Mouse (Mus musculus): ENCODE measurements around the gene Gm4871. TPM values are rescaled to one million over a fixed set of nuclear protein-coding genes. Genes with fewer than 3 reads are reported as not detected.
"Not testable (repeated sequence)": the region's sequence is repeated elsewhere in the genome, so short reads cannot be mapped to it uniquely, and the experiment has no call there.

The Gm4871 gene
- not detected in 2 replicates for polyA plus RNA-seq (2015; fragmentation: Nextera tagmentation; extraction: Ambion mirVana)

DNA sequence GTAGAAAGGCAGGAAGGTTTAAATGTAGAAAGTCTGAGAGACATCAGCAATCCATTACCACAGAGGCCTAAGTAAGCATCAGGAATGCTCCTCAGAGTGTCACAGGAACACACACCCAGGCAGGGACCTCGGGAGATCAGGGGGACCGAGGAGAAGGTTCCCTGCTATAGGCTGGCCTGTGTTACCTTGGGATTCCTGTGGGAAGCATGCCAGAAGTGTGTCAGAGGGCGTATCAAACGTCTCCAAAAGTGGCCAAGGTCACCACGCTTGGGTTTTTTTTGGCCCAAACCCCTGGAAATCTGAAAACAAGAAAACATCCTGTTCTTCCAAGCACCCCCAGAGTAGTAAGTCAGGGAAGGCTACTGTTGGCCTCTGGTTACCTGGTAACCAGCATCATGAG, at the start of gene Gm4871:
TSS of gene Gm4871 (minus strand) at position 364 of the 400 bp plus-strand sequence.
- H3K9ac ChIP-seq (replicated peaks); ATAC-seq; H3K4me2 ChIP-seq (ENCODE audit: low read depth, low read length); H3K27me3 ChIP-seq (ENCODE audit: insufficient read depth, low read length); H3K9me3 ChIP-seq (ENCODE audit: low read length); H3K4me1 ChIP-seq (ENCODE audit: insufficient read depth); H3K4me3 ChIP-seq (ENCODE audit: low read depth, low read length); H3K36me3 ChIP-seq (replicated peaks; ENCODE audit: insufficient read depth, low read length); H3K27ac ChIP-seq (ENCODE audit: low read depth); DNase-seq: not testable (repeated sequence)
- WGBS (ENCODE audit: insufficient replicate concordance): 47% methylated on average over 4 of the region's 5 CpGs

DNA sequence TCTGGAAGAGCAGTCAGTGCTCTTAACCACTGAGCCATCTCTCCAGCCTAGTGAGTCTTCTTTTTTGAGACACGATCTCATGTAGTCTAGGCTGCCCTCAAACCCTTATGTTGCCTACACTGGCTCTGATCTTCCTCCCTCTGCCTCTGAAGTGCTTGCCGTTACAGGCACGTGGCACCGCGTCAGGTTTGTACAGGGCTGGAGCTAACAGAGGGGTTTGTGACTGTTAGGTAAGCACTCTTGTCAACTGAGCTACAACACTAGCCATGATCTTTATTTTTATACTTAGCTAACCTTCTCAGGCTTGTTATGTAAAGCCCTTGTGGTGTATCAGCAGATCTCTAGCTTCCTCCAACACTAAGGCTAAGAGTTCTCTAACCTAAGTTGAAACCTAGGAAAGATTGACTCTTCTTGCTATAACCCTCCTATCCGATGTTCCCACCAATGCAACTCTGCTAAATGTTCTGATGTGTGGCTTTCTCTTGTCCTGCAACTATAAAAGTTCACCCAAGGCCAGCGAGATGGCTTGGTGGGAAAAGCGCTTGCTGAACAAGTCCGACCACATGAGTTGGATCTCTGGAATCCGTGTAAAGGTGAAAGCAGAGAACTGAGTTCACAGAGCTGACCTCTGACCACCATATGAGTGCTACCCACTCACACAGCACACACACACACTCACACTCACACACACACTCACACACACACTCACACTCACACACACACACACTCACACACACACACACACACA, 49.5 kb upstream of the Gm4871 start:
- TF ChIP-seq EP300 (IDR thresholded peaks at IDR 0.05; ENCODE audit: low read depth) (no peak), CTCF (IDR thresholded peaks at IDR 0.05; ENCODE audit: low read depth) (no peak)
- ATAC-seq (no peak), DNase-seq (no peak)

DNA sequence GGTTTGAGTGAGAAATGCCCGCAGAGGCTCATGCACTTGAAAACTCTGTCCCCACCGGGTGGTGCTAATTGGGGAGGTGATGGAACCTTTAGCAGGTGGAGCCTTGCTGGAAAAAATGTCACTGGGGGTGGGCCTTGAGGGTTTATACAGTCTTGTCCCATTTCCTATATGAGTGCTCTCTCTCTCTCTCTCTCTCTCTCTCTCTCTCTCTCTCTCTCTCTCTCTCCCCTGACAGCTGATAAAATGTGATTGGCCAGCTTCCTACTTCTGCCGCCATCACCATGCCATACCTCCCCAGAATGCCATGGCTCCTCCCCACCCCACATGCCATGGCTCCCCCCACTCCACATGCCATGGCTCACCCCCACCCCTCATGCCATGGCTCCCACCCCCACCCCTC, 42.5 kb upstream of the Gm4871 start:
- Histone ChIP-seq H3K27me3 (ENCODE audit: insufficient read depth, low read length) (no peaks in the 10 kb centered on the region), H3K9ac (replicated peaks) (no peak overlapping the region), H3K4me1 (ENCODE audit: insufficient read depth) (no peaks in the 10 kb centered on the region), H3K27ac (ENCODE audit: low read depth) (no peak overlapping the region), H3K4me3 (ENCODE audit: low read depth, low read length) (no peak overlapping the region), H3K4me2 (ENCODE audit: low read depth, low read length) (no peak overlapping the region), H3K9me3 (ENCODE audit: low read length) (no peaks in the 10 kb centered on the region), H3K36me3 (replicated peaks; ENCODE audit: insufficient read depth, low read length) (no peaks in the 10 kb centered on the region)
- TF ChIP-seq EP300 (IDR thresholded peaks at IDR 0.05; ENCODE audit: low read depth): no peak
- TF ChIP-seq CTCF (IDR thresholded peaks at IDR 0.05; ENCODE audit: low read depth): no peak
- 44% methylated on average over 3 of the region's 3 CpGs for WGBS (ENCODE audit: insufficient replicate concordance)
- DNase-seq (no peak), ATAC-seq (no peak)

More for the DNA sequence above, 49.5 kb upstream of the Gm4871 start:
- no peaks in the 10 kb centered on the region for H3K36me3 ChIP-seq (replicated peaks; ENCODE audit: insufficient read depth, low read length)
- no peaks in the 10 kb centered on the region for H3K9me3 ChIP-seq (ENCODE audit: low read length)
- WGBS (ENCODE audit: insufficient replicate concordance): 83% methylated on average over 10 of the region's 10 CpGs
- H3K4me3 ChIP-seq (ENCODE audit: low read depth, low read length): no peak overlapping the region
- peaks cover 11% of the 10 kb centered on the region for H3K4me1 ChIP-seq (ENCODE audit: insufficient read depth)
- H3K27ac ChIP-seq (ENCODE audit: low read depth): no peak overlapping the region
- H3K27me3 ChIP-seq (ENCODE audit: insufficient read depth, low read length): no peaks in the 10 kb centered on the region
- no peak overlapping the region for H3K9ac ChIP-seq (replicated peaks)
- H3K4me2 ChIP-seq (ENCODE audit: low read depth, low read length): no peak overlapping the region

DNA sequence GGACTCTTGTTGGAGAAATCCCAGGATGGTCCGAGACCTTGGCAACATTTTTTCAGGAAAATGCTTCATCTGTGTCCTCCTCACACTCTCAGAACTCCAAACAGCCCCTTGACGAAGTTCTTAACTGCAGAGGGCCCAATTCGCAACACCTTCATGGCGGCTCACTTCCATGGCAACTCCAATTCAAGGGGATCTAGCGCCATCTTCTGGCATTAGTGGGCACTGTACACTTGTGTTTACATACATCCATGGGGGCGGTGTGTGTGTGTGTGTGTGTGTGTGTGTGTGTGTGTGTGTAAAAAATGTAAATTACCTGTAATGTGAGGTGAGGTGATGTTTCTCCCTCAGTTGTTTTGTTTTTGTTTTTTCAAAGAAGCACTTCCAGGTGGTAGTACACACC, 38.8 kb upstream of the Gm4871 start:
- peak; percentile 25 for DNase-seq

DNA sequence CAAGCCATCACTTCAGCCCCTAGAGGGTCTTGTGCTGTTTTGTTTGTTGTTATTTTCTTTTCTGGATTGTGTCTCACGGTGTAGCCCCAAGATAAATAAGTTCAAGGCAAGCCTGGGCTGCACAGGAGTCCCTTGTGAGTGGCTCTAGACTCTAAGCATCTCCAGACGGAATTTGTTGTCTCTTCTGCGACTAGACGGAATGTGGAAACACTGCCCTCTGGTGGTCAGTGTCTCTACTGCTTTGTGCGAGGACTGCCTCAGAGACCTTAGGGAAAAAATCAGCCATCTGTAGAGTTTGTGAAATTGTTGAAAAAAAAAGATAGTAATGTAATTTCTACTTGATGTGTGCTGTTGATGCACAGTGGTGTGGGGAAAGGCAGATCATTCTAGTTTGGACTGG, 37.2 kb upstream of the Gm4871 start:
- H3K27me3 ChIP-seq (ENCODE audit: insufficient read depth, low read length): no peaks in the 10 kb centered on the region
- no peaks in the 10 kb centered on the region for H3K9me3 ChIP-seq (ENCODE audit: low read length)
- no peak overlapping the region for H3K27ac ChIP-seq (ENCODE audit: low read depth)
- DNase-seq (peak; percentile 74), ATAC-seq (no peak)
- no peak overlapping the region for H3K4me3 ChIP-seq (ENCODE audit: low read depth, low read length)
- H3K4me1 ChIP-seq (ENCODE audit: insufficient read depth): no peaks in the 10 kb centered on the region
- H3K9ac ChIP-seq (replicated peaks): no peak overlapping the region
- no peaks in the 10 kb centered on the region for H3K36me3 ChIP-seq (replicated peaks; ENCODE audit: insufficient read depth, low read length)
- TF ChIP-seq CTCF (IDR thresholded peaks at IDR 0.05; ENCODE audit: low read depth) (peak; percentile 88), EP300 (IDR thresholded peaks at IDR 0.05; ENCODE audit: low read depth) (no peak)
- WGBS (ENCODE audit: insufficient replicate concordance): 4% methylated on average over 5 of the region's 5 CpGs
- H3K4me2 ChIP-seq (ENCODE audit: low read depth, low read length): no peak overlapping the region

More for the DNA sequence above, 38.8 kb upstream of the Gm4871 start:
- Histone ChIP-seq H3K27ac (ENCODE audit: low read depth) (no peak overlapping the region), H3K9me3 (ENCODE audit: low read length) (no peaks in the 10 kb centered on the region), H3K4me3 (ENCODE audit: low read depth, low read length) (no peak overlapping the region), H3K27me3 (ENCODE audit: insufficient read depth, low read length) (no peaks in the 10 kb centered on the region), H3K36me3 (replicated peaks; ENCODE audit: insufficient read depth, low read length) (no peaks in the 10 kb centered on the region), H3K9ac (replicated peaks) (no peak overlapping the region), H3K4me1 (ENCODE audit: insufficient read depth) (no peaks in the 10 kb centered on the region), H3K4me2 (ENCODE audit: low read depth, low read length) (no peak overlapping the region)
- whole genome bisulfite sequencing (ENCODE audit: insufficient replicate concordance): 51% methylated on average over 6 of the region's 6 CpGs
- no peak for ATAC-seq
- TF ChIP-seq EP300 (IDR thresholded peaks at IDR 0.05; ENCODE audit: low read depth) (no peak), CTCF (IDR thresholded peaks at IDR 0.05; ENCODE audit: low read depth) (peak; percentile 58)

DNA sequence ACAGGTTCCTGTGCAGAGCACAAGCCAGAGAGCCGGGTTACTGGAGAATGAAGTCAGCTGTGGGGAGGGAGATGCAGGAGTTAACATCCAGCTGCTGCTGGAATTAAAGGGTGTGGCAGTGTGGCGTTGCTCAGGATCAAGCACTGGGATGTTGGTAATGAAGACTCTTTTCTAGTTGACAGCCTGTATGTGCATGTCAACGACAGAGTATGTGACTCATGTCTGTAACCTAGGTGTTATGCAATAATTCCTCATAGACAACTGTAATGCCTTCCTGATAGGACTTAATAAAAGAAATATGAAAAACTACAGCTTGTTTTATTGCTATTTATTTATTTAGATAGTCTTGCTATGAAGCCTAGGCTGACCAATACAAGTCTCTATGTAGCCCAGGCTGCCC, 36.3 kb upstream of the Gm4871 start:
- Histone ChIP-seq H3K27me3 (ENCODE audit: insufficient read depth, low read length) (no peaks in the 10 kb centered on the region), H3K4me3 (ENCODE audit: low read depth, low read length) (no peak overlapping the region), H3K36me3 (replicated peaks; ENCODE audit: insufficient read depth, low read length) (no peaks in the 10 kb centered on the region), H3K4me1 (ENCODE audit: insufficient read depth) (no peaks in the 10 kb centered on the region), H3K27ac (ENCODE audit: low read depth) (no peak overlapping the region), H3K9ac (replicated peaks) (no peak overlapping the region), H3K4me2 (ENCODE audit: low read depth, low read length) (no peak overlapping the region), H3K9me3 (ENCODE audit: low read length) (no peaks in the 10 kb centered on the region)
- ATAC-seq (no peak), DNase-seq (no peak)
- WGBS (ENCODE audit: insufficient replicate concordance): 44% methylated on average over 3 of the region's 3 CpGs
- no peak for TF ChIP-seq EP300 (IDR thresholded peaks at IDR 0.05; ENCODE audit: low read depth)
- no peak for TF ChIP-seq CTCF (IDR thresholded peaks at IDR 0.05; ENCODE audit: low read depth)
